Mouse (Mus musculus) liver, embryonic 14.5 days (tissue): Measurements from ENCODE around the gene Aldh2.

Experiments used
- CTCF ChIP-seq: IDR thresholded peaks from 2 replicates; pipeline ENCODE4 v1.5.1; 2016; ENCODE audit warnings: antibody characterized with exemption, low read depth, control low read depth
- EP300 ChIP-seq: IDR thresholded peaks from 2 replicates; pipeline ENCODE4 v1.6.1; 2016; ENCODE audit warnings: antibody characterized with exemption, low read depth

DNA sequence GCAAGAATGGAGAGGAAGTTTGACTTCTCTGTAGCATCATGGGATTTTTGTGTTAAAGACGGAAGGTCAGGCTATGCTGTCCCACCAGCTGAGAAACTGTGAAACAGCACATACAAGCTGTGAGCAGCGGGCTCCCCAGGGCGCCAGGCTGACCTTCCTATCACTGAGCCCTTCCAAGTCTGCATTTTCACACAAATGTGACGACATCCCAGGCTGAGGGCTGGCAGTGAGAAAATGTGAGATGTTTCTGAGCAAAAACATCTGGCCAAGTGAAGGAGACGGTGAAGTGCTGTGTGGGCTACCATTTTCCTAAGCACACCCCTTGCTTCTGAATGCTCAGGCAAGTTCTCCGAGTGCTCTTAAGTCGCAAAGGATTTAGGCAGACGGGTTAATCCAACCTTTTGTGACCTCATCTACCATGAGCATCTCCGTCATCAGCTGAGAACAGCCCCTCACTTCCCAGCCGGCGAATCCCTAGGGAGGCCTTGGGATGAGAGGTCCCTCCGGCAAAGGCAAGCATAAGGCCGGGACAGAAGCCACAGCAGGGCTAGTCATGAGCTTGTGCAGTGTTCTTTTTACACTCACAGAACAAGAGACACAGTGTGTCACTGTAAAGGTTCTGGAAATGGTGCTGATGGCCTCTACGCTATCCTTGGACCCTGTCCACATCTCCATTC lies 67.7 kb downstream of the Aldh2 start:
- TF ChIP-seq CTCF (no peak), EP300 (no peak)
